Mouse (Mus musculus): ENCODE measurements at regions not wholly inside any gene's neighbourhood (a gene's known extent, or its start where the extent isn't known, plus 50 kb on each side); places are given as distances from the start of the nearest gene placed in this dataset.

GRCm38 (mm10) chr10:46174035-46174434 lies 596.4 kb downstream of the Hace1 start:
- ATAC-seq (replicated peaks; ENCODE audit: insufficient number of reproducible peaks, low FRiP score, low TSS enrichment, low read depth): no peak
- Histone ChIP-seq H3K4me1 (ENCODE audit: control insufficient read depth, insufficient read depth, low read length) (no peaks in the 10 kb centered on the region), H3K9ac (replicated peaks; ENCODE audit: low read length) (no peak overlapping the region), H3K4me3 (ENCODE audit: low read depth, low read length) (no peak overlapping the region), H3K36me3 (replicated peaks; ENCODE audit: control insufficient read depth, insufficient read depth, low read depth, low read length) (no peaks in the 10 kb centered on the region), H3K27ac (replicated peaks; ENCODE audit: low read depth, low read length) (no peak overlapping the region), H3K4me2 (ENCODE audit: low read depth, low read length) (no peak overlapping the region), H3K9me3 (replicated peaks; ENCODE audit: control insufficient read depth, low read length) (no peaks in the 10 kb centered on the region), H3K27me3 (ENCODE audit: control insufficient read depth, insufficient read depth, low read length) (no peaks in the 10 kb centered on the region)
- WGBS: 77% methylated on average over 2 of the region's 2 CpGs
- no peak for DNase-seq (ENCODE audit: low spot score)

- Histone ChIP-seq H3K9ac (replicated peaks; ENCODE audit: low read length) (no peak overlapping the region), H3K4me3 (ENCODE audit: low read depth, low read length) (no peak overlapping the region), H3K27me3 (ENCODE audit: control insufficient read depth, insufficient read depth, low read length) (no peaks in the 10 kb centered on the region), H3K9me3 (replicated peaks; ENCODE audit: control insufficient read depth, low read length) (no peaks in the 10 kb centered on the region), H3K27ac (replicated peaks; ENCODE audit: low read depth, low read length) (no peak overlapping the region), H3K4me1 (ENCODE audit: control insufficient read depth, insufficient read depth, low read length) (no peaks in the 10 kb centered on the region), H3K36me3 (replicated peaks; ENCODE audit: control insufficient read depth, insufficient read depth, low read depth, low read length) (no peaks in the 10 kb centered on the region), H3K4me2 (ENCODE audit: low read depth, low read length) (no peak overlapping the region)
- WGBS: 79% methylated on average over 4 of the region's 4 CpGs
- DNase-seq (ENCODE audit: low spot score): no peak
- ATAC-seq (replicated peaks; ENCODE audit: insufficient number of reproducible peaks, low FRiP score, low TSS enrichment, low read depth): no peak
These were observed 608.3 kb downstream of the Hace1 start for GRCm38 (mm10) chr10:46185763-46186458.

GRCm38 (mm10) chr10:46194143-46194542 lies 616.5 kb downstream of the Hace1 start:
- Histone ChIP-seq H3K27ac (replicated peaks; ENCODE audit: low read depth, low read length) (no peak overlapping the region), H3K9ac (replicated peaks; ENCODE audit: low read length) (no peak overlapping the region), H3K4me3 (ENCODE audit: low read depth, low read length) (no peak overlapping the region), H3K4me2 (ENCODE audit: low read depth, low read length) (no peak overlapping the region), H3K4me1 (ENCODE audit: control insufficient read depth, insufficient read depth, low read length) (no peaks in the 10 kb centered on the region), H3K9me3 (replicated peaks; ENCODE audit: control insufficient read depth, low read length) (no peaks in the 10 kb centered on the region), H3K27me3 (ENCODE audit: control insufficient read depth, insufficient read depth, low read length) (no peaks in the 10 kb centered on the region), H3K36me3 (replicated peaks; ENCODE audit: control insufficient read depth, insufficient read depth, low read depth, low read length) (no peaks in the 10 kb centered on the region)
- ATAC-seq (replicated peaks; ENCODE audit: insufficient number of reproducible peaks, low FRiP score, low TSS enrichment, low read depth): no peak
- DNase-seq (ENCODE audit: low spot score): no peak

GRCm38 (mm10) chr10:46226837-46227402 lies 649.3 kb downstream of the Hace1 start:
- DNase-seq (ENCODE audit: low spot score) (no peak), ATAC-seq (replicated peaks; ENCODE audit: insufficient number of reproducible peaks, low FRiP score, low TSS enrichment, low read depth) (no peak)
- WGBS: 71% methylated on average over 7 of the region's 7 CpGs
- H3K36me3 ChIP-seq (replicated peaks; ENCODE audit: control insufficient read depth, insufficient read depth, low read depth, low read length): no peaks in the 10 kb centered on the region
- no peak overlapping the region for H3K4me2 ChIP-seq (ENCODE audit: low read depth, low read length)
- H3K27ac ChIP-seq (replicated peaks; ENCODE audit: low read depth, low read length): no peak overlapping the region
- H3K9ac ChIP-seq (replicated peaks; ENCODE audit: low read length): no peak overlapping the region
- H3K27me3 ChIP-seq (ENCODE audit: control insufficient read depth, insufficient read depth, low read length): no peaks in the 10 kb centered on the region
- H3K4me1 ChIP-seq (ENCODE audit: control insufficient read depth, insufficient read depth, low read length): no peaks in the 10 kb centered on the region
- no peaks in the 10 kb centered on the region for H3K9me3 ChIP-seq (replicated peaks; ENCODE audit: control insufficient read depth, low read length)
- no peak overlapping the region for H3K4me3 ChIP-seq (ENCODE audit: low read depth, low read length)

GRCm38 (mm10) chr10:46229608-46230007 lies 652.0 kb downstream of the Hace1 start:
- 80% methylated on average over 4 of the region's 4 CpGs for WGBS
- no peak for ATAC-seq (replicated peaks; ENCODE audit: insufficient number of reproducible peaks, low FRiP score, low TSS enrichment, low read depth)
- no peaks in the 10 kb centered on the region for H3K4me1 ChIP-seq (ENCODE audit: control insufficient read depth, insufficient read depth, low read length)
- no peaks in the 10 kb centered on the region for H3K27me3 ChIP-seq (ENCODE audit: control insufficient read depth, insufficient read depth, low read length)
- H3K27ac ChIP-seq (replicated peaks; ENCODE audit: low read depth, low read length): no peak overlapping the region
- no peak overlapping the region for H3K4me2 ChIP-seq (ENCODE audit: low read depth, low read length)
- no peaks in the 10 kb centered on the region for H3K9me3 ChIP-seq (replicated peaks; ENCODE audit: control insufficient read depth, low read length)
- no peak overlapping the region for H3K9ac ChIP-seq (replicated peaks; ENCODE audit: low read length)
- no peak overlapping the region for H3K4me3 ChIP-seq (ENCODE audit: low read depth, low read length)
- no peaks in the 10 kb centered on the region for H3K36me3 ChIP-seq (replicated peaks; ENCODE audit: control insufficient read depth, insufficient read depth, low read depth, low read length)
- no peak for DNase-seq (ENCODE audit: low spot score)

- 71% methylated on average over 2 of the region's 2 CpGs for WGBS
- Histone ChIP-seq H3K9ac (replicated peaks; ENCODE audit: low read length) (no peak overlapping the region), H3K4me3 (ENCODE audit: low read depth, low read length) (no peak overlapping the region), H3K27me3 (ENCODE audit: control insufficient read depth, insufficient read depth, low read length) (no peaks in the 10 kb centered on the region), H3K27ac (replicated peaks; ENCODE audit: low read depth, low read length) (no peak overlapping the region), H3K9me3 (replicated peaks; ENCODE audit: control insufficient read depth, low read length) (no peaks in the 10 kb centered on the region), H3K4me2 (ENCODE audit: low read depth, low read length) (no peak overlapping the region), H3K4me1 (ENCODE audit: control insufficient read depth, insufficient read depth, low read length) (no peaks in the 10 kb centered on the region), H3K36me3 (replicated peaks; ENCODE audit: control insufficient read depth, insufficient read depth, low read depth, low read length) (no peaks in the 10 kb centered on the region)
- peak; percentile 45 for DNase-seq (ENCODE audit: low spot score)
- ATAC-seq (replicated peaks; ENCODE audit: insufficient number of reproducible peaks, low FRiP score, low TSS enrichment, low read depth): no peak
These were observed 658.0 kb downstream of the Hace1 start for GRCm38 (mm10) chr10:46235581-46235980.

- Histone ChIP-seq H3K27me3 (ENCODE audit: control insufficient read depth, insufficient read depth, low read length) (no peaks in the 10 kb centered on the region), H3K9me3 (replicated peaks; ENCODE audit: control insufficient read depth, low read length) (no peaks in the 10 kb centered on the region), H3K9ac (replicated peaks; ENCODE audit: low read length) (no peak overlapping the region), H3K4me3 (ENCODE audit: low read depth, low read length) (no peak overlapping the region), H3K36me3 (replicated peaks; ENCODE audit: control insufficient read depth, insufficient read depth, low read depth, low read length) (no peaks in the 10 kb centered on the region), H3K4me2 (ENCODE audit: low read depth, low read length) (no peak overlapping the region), H3K4me1 (ENCODE audit: control insufficient read depth, insufficient read depth, low read length) (no peaks in the 10 kb centered on the region), H3K27ac (replicated peaks; ENCODE audit: low read depth, low read length) (no peak overlapping the region)
- DNase-seq (ENCODE audit: low spot score) (no peak), ATAC-seq (replicated peaks; ENCODE audit: insufficient number of reproducible peaks, low FRiP score, low TSS enrichment, low read depth) (no peak)
- 81% methylated on average over 1 of the region's 1 CpGs for WGBS
These were observed 677.9 kb downstream of the Hace1 start for GRCm38 (mm10) chr10:46255575-46255974.

GRCm38 (mm10) chr10:46269710-46270109 lies 692.1 kb downstream of the Hace1 start:
- H3K9ac ChIP-seq (replicated peaks; ENCODE audit: low read length): no peak overlapping the region
- ATAC-seq (replicated peaks; ENCODE audit: insufficient number of reproducible peaks, low FRiP score, low TSS enrichment, low read depth) (no peak), DNase-seq (ENCODE audit: low spot score) (no peak)
- 86% methylated on average over 1 of the region's 1 CpGs for WGBS
- H3K27ac ChIP-seq (replicated peaks; ENCODE audit: low read depth, low read length): no peak overlapping the region
- H3K4me2 ChIP-seq (ENCODE audit: low read depth, low read length): no peak overlapping the region
- H3K4me1 ChIP-seq (ENCODE audit: control insufficient read depth, insufficient read depth, low read length): no peaks in the 10 kb centered on the region
- no peak overlapping the region for H3K4me3 ChIP-seq (ENCODE audit: low read depth, low read length)
- no peaks in the 10 kb centered on the region for H3K36me3 ChIP-seq (replicated peaks; ENCODE audit: control insufficient read depth, insufficient read depth, low read depth, low read length)
- no peaks in the 10 kb centered on the region for H3K27me3 ChIP-seq (ENCODE audit: control insufficient read depth, insufficient read depth, low read length)
- H3K9me3 ChIP-seq (replicated peaks; ENCODE audit: control insufficient read depth, low read length): no peaks in the 10 kb centered on the region
